Mouse (Mus musculus): ENCODE results near the gene Rp2. TPM values are rescaled to one million over a fixed set of nuclear protein-coding genes. Genes with fewer than 3 reads are reported as not detected.
A peak's percentile ranks its signal among the peaks of the same experiment; 100 is the strongest.
"Not testable (repeated sequence)": the region's sequence is repeated elsewhere in the genome, so short reads cannot be mapped to it uniquely, and the experiment has no call there.

The Rp2 gene
- 10 to 100 TPM; 16.8 to 17.1 TPM for total RNA-seq (2021)
- long read RNA-seq, experiment 1, full-length matches to known transcripts: 13 of 17 reads
- long read RNA-seq, experiment 1, partial matches to known transcripts: 4 of 17 reads
- long read RNA-seq, experiment 1, other reads (novel, unspliced or antisense): 0 of 17 reads
- long read RNA-seq, experiment 2, full-length matches to known transcripts: 29 of 34 reads
- long read RNA-seq, experiment 2, partial matches to known transcripts: 5 of 34 reads
- long read RNA-seq, experiment 2, other reads (novel, unspliced or antisense): 0 of 34 reads

GRCm38 (mm10) chrX:20364391-20365365 lies at the start of gene Rp2:
Rp2 (plus strand) TSS chrX:20364481.
- Histone ChIP-seq H3K4me3 (peak within 1 kb of the TSS; percentile 74), H3K27ac (peak within 1 kb of the TSS; percentile 84)
- DNase-seq (ENCODE audit: low spot score in 2 of 2): peak; percentile 69 to 82
- TF ChIP-seq CTCF (conservative IDR thresholded peaks at IDR 0.05): no peak

GRCm38 (mm10) chrX:20332756-20333155 lies 31.5 kb upstream of the Rp2 start:
- peak in 1 of 2 experiments; percentile 35 for DNase-seq (ENCODE audit: low spot score in 2 of 2)
- no peak for TF ChIP-seq CTCF (conservative IDR thresholded peaks at IDR 0.05)
- Histone ChIP-seq H3K4me3 (no peak overlapping the region), H3K27ac (no peak overlapping the region)

GRCm38 (mm10) chrX:20335722-20336121 lies 28.6 kb upstream of the Rp2 start:
- H3K4me3 ChIP-seq: no peak overlapping the region
- peak; percentile 78 for TF ChIP-seq CTCF (conservative IDR thresholded peaks at IDR 0.05)
- DNase-seq (ENCODE audit: low spot score in 2 of 2): peak; percentile 5 to 61
- no peak overlapping the region for H3K27ac ChIP-seq

GRCm38 (mm10) chrX:20344980-20345379 lies 19.3 kb upstream of the Rp2 start:
- no peak overlapping the region for H3K4me3 ChIP-seq
- no peak for TF ChIP-seq CTCF (conservative IDR thresholded peaks at IDR 0.05)
- no peak overlapping the region for H3K27ac ChIP-seq
- no peak for DNase-seq (ENCODE audit: low spot score in 2 of 2)

- TF ChIP-seq CTCF (conservative IDR thresholded peaks at IDR 0.05): no peak; the same call in 1 of the 2 replicates
- Histone ChIP-seq H3K4me3 (no peak overlapping the region), H3K27ac (no peak overlapping the region)
- DNase-seq (ENCODE audit: low spot score in 2 of 2): no peak
Measured at GRCm38 (mm10) chrX:20346355-20346754, 17.9 kb upstream of the Rp2 start.

GRCm38 (mm10) chrX:20350241-20350640 lies 14.0 kb upstream of the Rp2 start:
- H3K27ac ChIP-seq; H3K4me3 ChIP-seq; DNase-seq (ENCODE audit: low spot score in 2 of 2): not testable (repeated sequence)

- TF ChIP-seq CTCF (conservative IDR thresholded peaks at IDR 0.05): no peak
- no peak overlapping the region for H3K27ac ChIP-seq
Measured at GRCm38 (mm10) chrX:20355283-20355682, 9.0 kb upstream of the Rp2 start.

GRCm38 (mm10) chrX:20356309-20356708 lies 8.0 kb upstream of the Rp2 start:
- Histone ChIP-seq H3K27ac (no peak overlapping the region), H3K4me3 (no peak overlapping the region)
- no peak for DNase-seq (ENCODE audit: low spot score in 2 of 2)
- no peak for TF ChIP-seq CTCF (conservative IDR thresholded peaks at IDR 0.05)

More at GRCm38 (mm10) chrX:20355283-20355682, 9.0 kb upstream of the Rp2 start:
- no peak overlapping the region for H3K4me3 ChIP-seq
- no peak for DNase-seq (ENCODE audit: low spot score in 2 of 2)

- H3K4me3 ChIP-seq: no peak overlapping the region
- no peak overlapping the region for H3K27ac ChIP-seq
- TF ChIP-seq CTCF (conservative IDR thresholded peaks at IDR 0.05): peak; percentile 66
- no peak for DNase-seq (ENCODE audit: low spot score in 2 of 2)
Measured at GRCm38 (mm10) chrX:20366036-20366435, 1.8 kb downstream of the Rp2 start.

- no peak for TF ChIP-seq CTCF (conservative IDR thresholded peaks at IDR 0.05)
- no peak overlapping the region for H3K27ac ChIP-seq
- no peak for DNase-seq (ENCODE audit: low spot score in 2 of 2)
- no peak overlapping the region for H3K4me3 ChIP-seq
Measured at GRCm38 (mm10) chrX:20379347-20380014, 15.2 kb downstream of the Rp2 start.

- TF ChIP-seq CTCF (conservative IDR thresholded peaks at IDR 0.05): no peak
- no peak overlapping the region for H3K27ac ChIP-seq
- no peak for DNase-seq (ENCODE audit: low spot score in 2 of 2)
Measured at GRCm38 (mm10) chrX:20382260-20382659, 18.0 kb downstream of the Rp2 start.

GRCm38 (mm10) chrX:20387006-20387405 lies 22.7 kb downstream of the Rp2 start:
- no peak for TF ChIP-seq CTCF (conservative IDR thresholded peaks at IDR 0.05)
- no peak overlapping the region for H3K27ac ChIP-seq
- no peak overlapping the region for H3K4me3 ChIP-seq
- DNase-seq (ENCODE audit: low spot score in 2 of 2): no peak

More at GRCm38 (mm10) chrX:20382260-20382659, 18.0 kb downstream of the Rp2 start:
- H3K4me3 ChIP-seq: no peak overlapping the region

- H3K4me3 ChIP-seq; H3K27ac ChIP-seq; DNase-seq (ENCODE audit: low spot score in 2 of 2): not testable (repeated sequence)
Measured at GRCm38 (mm10) chrX:20391964-20392363, 27.7 kb downstream of the Rp2 start.
